Comparison of ENCODE assay signal across 19 mouse cellular contexts in the genomic region with DNA sequence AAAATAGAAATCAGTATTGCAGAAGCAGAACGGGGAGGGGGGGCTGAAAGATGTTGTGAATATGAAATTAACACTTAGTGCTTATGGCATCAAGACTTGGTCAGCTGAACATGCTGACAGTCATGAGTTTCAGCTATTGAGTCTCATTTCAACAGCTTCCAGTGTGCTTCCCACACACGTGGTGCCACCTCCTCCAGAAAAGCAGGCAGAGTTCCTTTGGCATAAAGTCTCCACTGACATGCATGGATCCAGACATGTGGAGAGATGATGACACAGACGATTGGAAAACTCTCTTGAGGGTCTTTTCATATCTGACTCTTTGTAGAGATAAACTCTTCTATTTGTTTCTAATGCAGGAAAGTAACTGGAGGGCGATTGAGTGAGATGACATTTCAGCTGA. TPM values are rescaled to one million over a fixed set of nuclear protein-coding genes. Genes with fewer than 3 reads are reported as not detected.
"Had no signal": no experiment of that assay in that cellular context is flagged by ENCODE, and none has a peak within 500 bp of the region (broad histone marks: within the 10 kb centered on the region; RNA-seq: fewer than 3 reads in every experiment).

No protein-coding gene starts in this region.

- DNase-seq: lung, adult 18-20 months; lung, embryonic 14.5 days; lung, postnatal 10 days; lung, postnatal 4 days; midbrain, embryonic 14.5 days; retina, postnatal 1 day; right cerebral cortex, postnatal 25 days; right cerebral cortex, postnatal 4 days; spleen, adult 18-20 months; thymus, adult 18-20 months; thymus, postnatal 14 days; thymus, postnatal 36 days had no signal

- H3K9me3 ChIP-seq: midbrain, embryonic 10.5 days; midbrain, embryonic 12.5 days; neural tube, embryonic 13.5 days; neural tube, embryonic 15.5 days had no signal

- H3K4me3 ChIP-seq: midbrain, embryonic 10.5 days; midbrain, embryonic 12.5 days; myocyte; neural tube, embryonic 13.5 days; neural tube, embryonic 15.5 days had no signal

- H3K27ac ChIP-seq: midbrain, embryonic 10.5 days; midbrain, embryonic 12.5 days; neural tube, embryonic 13.5 days; neural tube, embryonic 15.5 days had no signal

- ATAC-seq: midbrain, embryonic 16.5 days had no signal

- H3K27me3 ChIP-seq: midbrain, embryonic 12.5 days; neural tube, embryonic 13.5 days; neural tube, embryonic 15.5 days had no signal

- H3K36me3 ChIP-seq: midbrain, embryonic 10.5 days; midbrain, embryonic 12.5 days; neural tube, embryonic 13.5 days; neural tube, embryonic 15.5 days had no signal

- H3K4me1 ChIP-seq: midbrain, embryonic 10.5 days; midbrain, embryonic 12.5 days; neural tube, embryonic 13.5 days; neural tube, embryonic 15.5 days had no signal

- H3K9ac ChIP-seq: lung, embryonic 14.5 days; midbrain, embryonic 12.5 days; neural tube, embryonic 13.5 days; neural tube, embryonic 15.5 days had no signal

- H3K4me2 ChIP-seq: lung, embryonic 14.5 days; midbrain, embryonic 12.5 days; neural tube, embryonic 13.5 days; neural tube, embryonic 15.5 days had no signal

RNA-seq across cellular contexts. Expression of a gene that starts 14.4 kb away (rescaled TPM):
- polyA plus RNA-seq: liver, embryonic 16.5 days had no signal
